Mouse (Mus musculus): ENCODE measurements around the gene Htr3a.

The Htr3a gene

DNA sequence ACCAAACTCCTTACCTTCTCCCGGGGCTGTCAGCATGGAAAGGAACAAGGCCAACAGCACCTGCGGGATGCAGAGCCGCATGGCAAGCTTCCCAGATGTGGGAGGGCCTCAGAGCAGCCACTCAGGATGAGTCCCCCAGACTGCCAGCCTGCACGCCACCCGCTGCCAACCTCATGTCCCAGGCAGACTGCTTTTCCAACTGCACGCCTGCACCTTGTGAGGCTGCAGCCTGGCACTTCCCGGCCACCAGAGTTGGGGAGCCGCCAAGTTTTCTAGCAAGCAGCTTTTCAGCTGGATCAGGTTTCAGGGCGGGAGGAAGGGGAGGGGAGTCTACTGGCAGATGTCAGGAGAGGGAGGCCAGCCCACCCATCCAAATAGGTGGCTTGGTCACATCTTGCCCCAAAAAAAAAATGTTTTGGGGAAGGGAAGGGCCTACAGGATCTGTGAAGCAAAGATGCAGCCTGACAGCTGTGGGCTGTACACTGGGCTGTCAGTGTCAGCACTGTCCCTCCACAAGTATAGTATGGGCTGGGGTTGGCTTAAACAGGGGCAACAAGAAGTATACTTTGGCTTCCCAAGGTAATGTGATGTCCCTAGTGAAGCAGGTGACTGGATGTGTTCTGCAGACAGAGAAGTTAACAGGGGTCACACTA, at the start of gene Htr3a:
Htr3a (minus strand) TSS at position 215 of the 653 bp plus-strand sequence.
- DNase-seq (ENCODE audit: low read depth) = peak; percentile 43

DNA sequence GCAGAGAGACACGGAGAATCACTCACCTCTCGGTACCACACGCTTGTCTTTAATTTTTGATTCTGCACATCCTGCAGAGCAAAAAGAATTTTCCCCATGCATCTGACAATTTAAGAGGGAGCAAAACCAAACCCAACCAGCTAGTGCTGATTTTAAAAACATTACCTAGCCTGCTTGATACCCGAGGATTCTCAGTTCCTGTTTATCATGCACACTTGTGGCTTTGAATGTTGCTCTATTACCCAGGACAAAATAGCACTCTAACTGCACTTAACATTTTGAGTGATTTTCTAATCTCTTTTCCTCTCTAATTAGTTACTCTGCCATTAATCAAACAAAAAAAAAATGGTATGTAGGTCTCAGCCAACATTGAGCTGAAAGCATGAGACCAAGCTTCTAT, 36.7 kb upstream of the Htr3a start:
- DNase-seq (ENCODE audit: low read depth) = no peak

DNA sequence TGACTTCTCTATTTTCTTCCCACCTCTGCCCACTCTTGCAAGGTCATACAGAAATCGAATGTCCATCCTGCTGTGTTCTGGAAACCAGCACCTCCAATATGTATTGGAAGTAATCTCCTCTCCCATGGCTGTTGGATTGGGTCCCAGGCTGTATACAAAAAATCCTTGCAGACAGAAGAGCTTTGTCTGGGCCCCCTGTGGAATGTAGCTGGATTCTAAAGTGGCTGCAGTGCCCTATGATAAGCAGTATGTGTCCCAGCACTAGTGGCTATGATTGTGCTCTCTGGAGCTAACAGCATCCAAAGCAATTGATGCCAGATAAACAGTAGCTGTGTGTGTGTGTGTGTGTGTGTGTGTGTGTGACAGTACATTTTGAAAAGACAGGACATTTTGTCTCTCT, 31.4 kb upstream of the Htr3a start:
- no peak for DNase-seq (ENCODE audit: low read depth)

DNA sequence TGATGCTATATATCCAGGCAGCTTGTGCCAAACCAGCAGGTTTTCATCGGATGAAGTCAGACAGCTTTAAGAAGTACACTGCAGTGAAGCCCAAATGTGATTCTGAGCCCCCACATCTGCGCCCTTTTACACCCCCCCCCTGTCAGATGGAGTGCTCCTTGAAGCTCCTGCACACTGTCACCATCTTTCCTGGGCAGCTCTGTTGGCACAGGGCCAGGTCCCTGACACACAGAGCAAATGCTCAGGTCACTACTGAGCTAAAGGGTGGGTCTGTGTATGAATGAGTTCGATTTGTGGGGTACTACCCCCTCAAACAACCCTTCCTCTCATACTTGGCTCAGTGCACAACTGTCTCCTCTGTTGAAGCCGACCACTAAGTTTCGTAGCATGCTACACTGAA, 18.5 kb upstream of the Htr3a start:
- DNase-seq (ENCODE audit: low read depth) = no peak

DNA sequence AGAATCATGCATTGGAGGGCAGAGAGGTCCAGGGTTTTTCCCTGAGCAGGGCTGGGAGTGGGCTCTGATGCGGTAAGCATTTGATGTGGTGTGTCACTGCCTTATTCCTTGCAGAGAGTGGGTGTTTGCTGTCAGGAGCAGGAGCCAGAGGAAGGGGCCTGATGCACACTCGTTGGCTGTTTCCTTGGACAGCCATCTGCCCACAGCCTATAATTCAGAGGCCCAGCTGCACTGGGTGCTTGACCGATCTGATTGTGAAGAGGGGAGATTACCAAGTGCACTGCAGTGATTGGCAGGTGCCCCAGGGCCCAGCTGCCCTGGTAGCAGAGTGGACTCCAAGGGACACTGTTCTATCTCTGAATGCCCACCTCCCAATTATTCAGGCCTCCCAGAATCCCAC, 17.9 kb upstream of the Htr3a start:
- DNase-seq (ENCODE audit: low read depth) = no peak

DNA sequence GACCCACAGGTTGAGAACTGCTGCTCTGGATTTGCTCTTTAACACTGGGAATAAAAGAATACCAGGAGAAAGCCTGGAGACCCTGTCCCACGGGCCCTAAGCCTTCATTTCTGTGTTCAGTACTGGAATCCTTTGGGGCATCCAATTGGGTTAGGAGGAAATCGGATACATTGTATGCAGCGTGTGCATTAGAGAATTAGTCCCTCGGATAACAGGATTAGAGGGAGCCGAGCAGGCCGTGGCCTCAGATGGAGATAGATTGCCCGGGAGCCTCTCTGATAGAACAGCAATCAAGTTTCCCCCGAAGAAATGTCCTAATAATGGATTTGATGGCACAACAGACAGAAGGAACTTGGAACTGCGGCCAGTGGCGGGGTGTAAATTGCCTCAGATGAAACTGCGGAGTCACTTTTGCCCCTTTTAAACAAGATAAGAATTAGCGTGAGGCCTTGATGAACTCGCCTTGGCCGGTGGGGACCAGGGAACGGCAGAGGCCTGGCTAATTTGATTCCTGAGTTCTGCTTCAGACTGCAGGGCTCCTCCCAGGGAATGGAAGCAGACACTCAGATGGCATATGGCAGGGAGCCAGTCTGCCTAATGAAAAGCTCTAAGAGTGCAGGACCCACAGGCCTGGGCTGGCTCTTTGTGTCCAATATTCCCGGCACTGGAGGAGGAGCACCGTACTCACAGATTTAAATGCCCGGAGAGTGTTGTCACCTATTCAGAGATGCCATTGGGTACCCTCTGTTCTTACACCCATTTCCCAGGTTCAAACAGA, 5.3 kb upstream of the Htr3a start:
- no peak for DNase-seq (ENCODE audit: low read depth)

DNA sequence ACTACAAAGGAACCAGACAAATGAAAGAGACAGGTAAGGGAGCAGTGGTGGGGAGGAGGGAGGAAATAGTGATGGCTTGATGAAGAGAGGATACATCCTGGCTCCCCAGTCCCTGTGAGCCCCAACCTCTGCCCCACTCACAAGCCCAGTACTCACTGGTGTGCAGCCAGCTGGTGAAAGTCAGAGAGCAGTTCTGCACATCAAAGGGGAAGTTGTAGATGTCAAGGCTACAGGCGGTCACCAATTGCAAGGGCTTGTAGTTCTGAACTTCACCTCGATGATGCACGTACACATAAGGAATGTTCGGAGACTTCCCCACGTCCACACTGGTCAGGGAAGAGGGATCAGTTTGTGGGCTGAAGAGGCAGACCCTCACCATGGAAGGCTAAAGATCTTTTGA, 6.5 kb downstream of the Htr3a start:
- no peak for DNase-seq (ENCODE audit: low read depth)

DNA sequence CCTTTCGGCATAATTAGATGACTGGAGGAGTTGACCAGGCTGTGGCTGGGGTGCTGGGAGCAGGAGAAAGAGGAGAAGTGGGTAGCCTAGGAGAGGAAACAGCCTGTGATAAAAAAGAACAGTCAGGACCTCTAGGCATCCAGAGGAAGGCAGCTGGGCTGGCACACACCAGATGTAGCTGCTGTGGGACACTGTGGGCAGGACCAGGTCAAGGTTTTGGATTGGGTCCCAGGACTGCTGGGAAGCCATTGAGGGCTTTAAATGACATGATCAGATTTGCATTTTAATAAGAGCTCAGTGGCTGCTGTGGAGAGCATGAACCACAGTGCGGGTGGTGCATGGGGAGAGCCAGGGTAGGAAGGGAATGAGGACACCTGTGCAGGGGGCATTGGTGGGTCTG, 7.1 kb downstream of the Htr3a start:
- DNase-seq (ENCODE audit: low read depth) = no peak

DNA sequence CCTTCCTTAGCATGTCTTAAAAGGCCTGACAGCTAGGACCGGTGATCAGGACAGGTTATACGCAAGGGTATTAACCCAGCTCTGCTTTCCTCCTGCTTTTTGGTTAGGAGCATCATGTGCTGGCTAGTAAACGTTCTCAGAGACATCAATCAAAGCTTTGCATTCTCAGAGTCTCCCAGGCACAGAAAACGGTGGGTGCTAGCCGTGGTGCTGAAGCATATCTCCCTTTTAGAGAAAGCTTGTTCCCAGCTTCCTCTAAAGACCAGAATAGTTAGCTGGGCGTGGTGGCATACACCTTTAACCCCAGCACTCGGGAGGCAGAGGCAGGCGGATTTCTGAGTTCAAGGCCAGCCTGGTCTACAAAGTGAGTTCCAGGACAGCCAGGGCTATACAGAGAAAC, 12.3 kb downstream of the Htr3a start:
- DNase-seq (ENCODE audit: low read depth) = peak; percentile 35

DNA sequence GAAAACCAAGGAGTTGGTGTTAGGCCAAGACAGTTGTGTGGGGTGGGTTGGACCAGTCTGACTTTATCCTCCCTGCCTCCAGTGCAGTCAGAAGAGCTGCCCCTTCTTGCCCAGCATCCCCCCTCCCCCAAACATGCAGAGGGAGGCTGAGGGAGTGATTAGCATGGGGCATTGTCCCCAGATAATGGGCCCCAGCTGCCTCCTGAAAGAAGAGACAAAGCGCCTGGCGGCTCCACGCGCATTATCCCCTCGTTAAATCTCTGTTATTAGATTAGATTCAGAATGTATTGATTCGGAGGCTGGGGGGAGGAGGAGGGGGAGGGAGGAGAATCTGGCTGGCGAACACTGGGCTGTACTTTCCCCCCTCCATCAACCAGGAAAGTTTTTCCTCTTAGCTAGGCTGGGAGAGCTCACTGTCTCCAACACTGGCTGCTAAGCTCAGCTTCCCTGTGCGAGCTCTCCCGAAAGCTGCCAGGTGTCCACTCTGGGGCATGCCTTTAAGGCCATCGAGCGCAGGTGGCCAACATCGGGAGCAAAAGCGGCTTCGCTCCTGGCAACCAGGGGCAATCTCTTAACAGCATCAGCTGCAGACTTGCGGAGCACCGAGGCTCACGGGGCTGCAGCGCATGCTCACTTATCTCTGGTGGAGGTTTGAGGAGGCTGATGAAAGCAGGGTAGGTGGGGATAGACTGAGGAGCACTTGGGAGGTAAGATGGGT, 14.9 kb downstream of the Htr3a start:
- no peak for DNase-seq (ENCODE audit: low read depth)

DNA sequence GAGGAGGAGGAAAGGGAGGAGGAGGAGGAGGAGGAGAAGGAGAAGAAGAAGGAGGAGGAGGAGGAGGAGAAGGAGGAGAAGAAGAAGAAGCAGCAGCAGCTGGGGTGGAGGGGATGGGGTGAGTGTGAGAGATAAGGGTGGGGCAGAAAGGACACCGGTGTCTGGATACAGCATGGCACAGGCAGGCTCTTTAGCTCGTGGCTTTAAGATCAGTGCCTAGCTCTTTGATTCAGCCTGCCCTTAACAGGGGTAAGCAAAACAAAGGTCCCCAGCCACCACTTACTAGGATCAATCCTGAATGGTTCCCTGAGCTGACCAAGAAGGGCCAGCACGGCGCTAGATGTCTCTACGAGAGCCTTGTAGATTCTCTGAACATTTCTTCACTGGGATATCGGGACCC, 16.1 kb downstream of the Htr3a start:
- DNase-seq (ENCODE audit: low read depth) = no peak

DNA sequence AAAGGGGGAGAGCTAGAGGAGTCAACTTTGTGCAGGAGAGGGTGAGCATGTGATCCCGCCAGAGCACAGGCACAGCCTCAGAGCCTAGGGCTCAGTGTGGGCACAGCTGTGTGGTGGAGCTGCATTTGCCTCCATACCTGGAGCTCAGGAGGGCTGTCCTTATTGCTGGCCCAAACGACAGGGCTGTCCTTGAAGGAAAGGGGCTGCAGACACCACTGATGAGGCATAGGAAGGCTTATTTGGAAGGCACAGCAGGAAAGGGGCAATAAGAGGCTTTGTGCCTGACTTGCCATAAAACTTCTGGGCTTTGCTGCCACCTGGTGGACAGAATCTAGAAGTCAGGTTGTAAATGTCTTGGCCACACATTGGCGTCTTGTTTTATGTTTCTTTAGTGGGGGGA, 16.9 kb downstream of the Htr3a start:
- DNase-seq (ENCODE audit: low read depth) = peak; percentile 77

DNA sequence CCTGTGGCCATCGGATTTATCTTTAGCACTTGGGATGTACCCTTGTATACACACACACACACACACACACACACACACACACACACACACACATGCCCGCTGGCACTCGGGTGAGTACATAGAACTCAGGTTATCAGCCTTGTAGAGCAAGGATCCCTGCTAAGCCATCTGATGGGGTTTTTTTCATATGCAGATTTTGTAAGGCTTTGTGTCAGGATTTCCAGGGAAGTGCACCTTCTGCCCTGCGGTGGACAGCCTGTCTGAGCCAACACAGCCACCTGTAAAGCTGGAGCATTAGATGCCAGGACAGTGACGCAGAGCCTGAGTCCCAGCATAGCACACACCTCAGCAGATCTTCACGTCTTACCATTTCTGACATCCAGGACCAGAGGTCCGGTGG, 21.8 kb downstream of the Htr3a start:
- no peak for DNase-seq (ENCODE audit: low read depth)

DNA sequence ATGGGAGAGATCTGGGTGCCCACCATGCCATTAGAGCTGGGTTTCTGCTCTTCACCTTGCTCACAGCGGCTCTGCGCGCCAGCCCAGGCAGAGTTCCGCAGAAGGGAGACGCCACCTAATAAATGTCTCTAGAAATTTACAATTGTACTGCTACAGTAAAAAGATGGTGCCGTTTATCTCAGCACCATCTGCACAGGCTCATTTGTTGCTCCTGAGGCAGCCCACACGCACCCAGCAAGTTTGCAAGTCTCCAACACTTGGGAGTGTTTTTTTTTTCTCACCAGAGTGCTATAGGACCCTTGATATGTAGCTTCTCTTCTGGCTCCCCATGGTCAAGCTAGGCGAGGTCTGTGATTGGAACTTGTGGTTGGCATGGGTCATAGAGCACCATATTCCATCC, 38.0 kb downstream of the Htr3a start:
- no peak for DNase-seq (ENCODE audit: low read depth)

DNA sequence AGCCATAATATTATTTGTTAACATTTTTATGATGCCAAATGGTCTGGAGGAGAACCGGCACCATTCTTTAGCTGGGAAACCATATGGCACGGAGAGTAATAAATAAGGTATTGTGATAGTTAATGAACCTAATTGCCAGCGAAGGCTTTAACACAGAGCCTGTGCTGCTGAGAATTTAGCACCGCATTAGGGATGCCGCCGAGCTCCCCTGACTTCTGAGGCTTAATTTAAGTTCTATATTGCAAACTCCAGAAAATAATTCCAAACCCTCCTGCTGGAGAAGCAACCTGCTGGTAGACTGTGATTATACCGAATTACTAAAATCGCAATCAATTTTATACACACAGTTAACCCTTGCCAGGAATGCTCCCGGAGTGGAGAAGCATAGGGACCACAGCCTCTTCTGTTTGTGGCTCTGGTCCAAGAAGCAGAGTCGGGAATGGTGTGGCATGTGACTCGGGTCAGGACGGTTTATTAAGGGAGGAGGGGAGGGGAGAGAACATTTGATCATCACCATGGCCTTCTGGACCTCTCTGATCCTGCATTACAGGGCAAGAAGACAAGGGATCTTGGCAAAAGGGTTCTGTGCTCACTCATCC, 44.3 kb downstream of the Htr3a start:
- DNase-seq (ENCODE audit: low read depth) = no peak

DNA sequence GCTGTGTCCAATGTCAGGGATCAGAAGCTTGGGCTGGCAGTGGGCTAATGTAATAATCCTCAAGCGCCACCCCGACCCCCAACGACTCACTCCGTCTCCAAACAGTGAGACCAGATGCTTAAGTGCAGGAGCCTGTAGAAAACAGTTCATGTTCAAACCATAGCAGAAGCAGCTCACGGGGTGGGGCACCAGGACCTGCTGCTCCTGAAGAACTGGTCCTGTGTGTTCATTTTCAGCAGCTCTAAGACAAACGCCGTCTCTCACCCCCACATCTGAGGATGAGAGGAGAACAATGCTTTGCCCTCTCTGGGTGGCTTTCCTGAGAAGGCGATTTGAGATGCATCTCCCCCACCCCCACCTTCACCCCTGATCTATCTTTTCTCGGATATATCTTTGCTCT, 45.7 kb downstream of the Htr3a start:
- DNase-seq (ENCODE audit: low read depth) = no peak

DNA sequence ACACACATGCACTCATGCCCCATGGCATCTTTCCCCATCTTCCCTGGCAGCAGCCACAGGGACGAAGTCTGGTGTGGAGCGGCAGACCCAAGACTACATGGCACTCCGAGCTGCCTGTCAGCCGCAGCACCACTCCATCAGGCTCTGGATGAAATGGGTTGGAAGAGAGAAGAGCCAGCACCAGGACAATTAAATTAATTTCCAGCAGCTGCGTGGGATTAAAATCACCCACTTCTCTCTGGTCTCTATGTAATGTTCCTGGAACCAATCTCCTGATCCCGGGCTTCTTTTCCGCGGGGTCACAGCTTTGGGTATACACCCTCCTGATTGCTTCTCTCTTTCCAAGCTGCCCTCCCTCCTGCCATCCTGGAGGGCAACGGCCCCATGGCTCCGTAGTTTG, 49.4 kb downstream of the Htr3a start:
- DNase-seq (ENCODE audit: low read depth) = no peak

DNA sequence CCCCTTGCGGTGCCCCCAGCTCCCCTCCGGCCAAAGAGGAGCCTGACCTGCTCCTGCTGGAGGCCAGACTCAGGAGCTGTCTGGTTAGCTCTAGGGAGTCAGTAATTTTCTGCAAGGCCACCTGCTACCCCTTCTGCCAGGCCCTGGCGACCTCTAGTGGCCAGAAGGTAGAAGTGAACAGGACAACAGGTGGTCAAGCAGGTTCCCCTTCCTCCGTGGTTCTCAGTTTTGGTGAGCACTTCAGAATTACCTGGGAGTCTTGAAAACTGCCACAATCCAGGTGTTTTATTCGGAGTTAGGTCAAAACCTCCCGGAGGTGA, 50.4 kb downstream of the Htr3a start:
- peak; percentile 82 for DNase-seq (ENCODE audit: low read depth)

DNA sequence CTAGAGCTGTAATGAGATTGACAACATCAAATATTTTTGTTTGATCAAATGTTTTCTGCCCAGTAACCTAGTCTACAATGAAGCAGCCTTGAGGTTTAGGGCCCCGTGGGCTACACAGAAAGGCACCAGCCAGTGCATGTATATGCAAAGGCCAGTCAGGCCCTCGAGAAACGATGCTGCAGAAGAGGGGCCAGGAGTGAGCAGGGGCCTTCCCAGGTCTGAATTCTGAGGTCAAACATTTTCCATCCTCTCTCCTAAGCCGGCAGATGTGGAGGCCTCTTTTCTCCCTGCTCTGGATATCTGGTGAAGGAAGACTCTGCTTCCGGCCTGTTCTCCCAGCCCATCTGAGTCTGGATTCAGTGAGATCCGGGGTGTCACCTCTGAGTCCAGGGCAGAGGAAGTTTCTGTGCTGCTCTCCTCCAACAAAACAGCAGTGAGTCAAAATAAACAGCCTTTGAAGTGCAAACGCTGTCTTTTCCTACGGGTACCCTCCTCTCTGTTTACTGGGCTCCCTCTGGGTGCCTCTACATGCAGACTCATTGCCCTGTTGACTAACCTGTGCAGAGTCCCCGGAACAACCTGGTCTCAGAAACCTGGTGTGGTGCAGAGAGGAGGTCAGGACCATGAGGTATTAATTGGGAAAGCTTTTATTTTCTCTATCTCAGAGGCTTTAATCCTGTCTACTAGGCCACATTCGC, 50.9 kb downstream of the Htr3a start:
- DNase-seq (ENCODE audit: low read depth) = no peak

DNA sequence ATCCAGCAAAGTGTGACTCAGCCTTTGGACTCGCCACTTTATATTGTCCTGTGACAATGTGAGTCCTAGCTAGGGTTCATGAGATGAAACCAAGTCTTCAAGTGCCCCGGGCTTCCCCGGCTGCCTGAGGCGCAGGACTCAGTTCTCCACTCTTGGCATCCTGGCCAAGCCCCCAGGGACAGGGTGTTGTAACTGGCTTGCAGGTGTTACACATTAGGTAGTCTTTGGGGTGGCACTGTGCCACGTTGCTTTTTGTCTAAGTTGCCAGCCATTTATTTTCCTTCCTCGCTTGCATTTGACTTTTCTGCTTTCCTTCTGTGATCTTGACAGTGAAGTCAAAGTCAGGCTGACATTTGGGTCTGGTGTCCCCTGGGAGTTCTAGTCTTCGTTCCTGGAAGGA, 53.0 kb downstream of the Htr3a start:
- no peak for DNase-seq (ENCODE audit: low read depth)

DNA sequence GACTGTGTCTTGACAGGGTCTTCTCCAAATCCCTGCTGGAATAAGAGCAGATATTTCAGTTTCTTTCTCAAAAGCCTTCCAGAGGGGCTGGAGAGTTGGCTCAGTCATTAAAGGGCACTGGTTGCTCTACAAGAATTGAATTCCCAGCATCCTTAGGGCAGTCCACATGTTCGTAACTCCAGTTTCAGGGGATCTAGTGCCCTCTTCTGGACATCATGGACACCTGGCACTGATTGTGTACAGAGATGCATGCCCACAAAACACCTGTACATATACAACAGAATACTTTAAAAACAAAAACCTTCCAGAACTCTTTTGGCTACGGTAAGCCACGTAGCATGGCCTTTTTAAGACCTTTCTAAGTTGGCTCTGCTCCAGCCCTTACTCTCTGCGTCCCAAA, 54.7 kb downstream of the Htr3a start:
- DNase-seq (ENCODE audit: low read depth) = peak; percentile 54

DNA sequence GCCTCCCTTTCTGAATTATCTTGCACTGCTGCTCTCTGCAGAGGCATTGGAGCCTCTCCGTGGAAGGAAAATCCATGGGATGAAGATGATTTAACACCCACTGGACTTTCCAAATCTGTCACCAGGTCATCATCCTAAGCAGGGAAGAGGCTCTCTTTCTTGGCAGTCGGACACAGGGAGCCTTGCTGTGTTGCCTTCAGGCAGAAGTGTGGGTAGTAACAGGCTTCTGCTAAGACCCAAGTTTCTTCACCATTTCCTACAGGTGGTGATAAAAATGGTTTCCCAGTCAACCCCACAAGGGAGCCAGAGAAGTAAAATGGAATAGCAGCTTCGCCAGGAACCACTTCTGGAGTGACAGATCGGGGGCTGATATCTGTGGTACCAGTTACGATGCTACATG, 61.4 kb downstream of the Htr3a start:
- DNase-seq (ENCODE audit: low read depth) = no peak
